Mouse (Mus musculus): ENCODE measurements around the gene Fto. TPM values are rescaled to one million over a fixed set of nuclear protein-coding genes. Genes with fewer than 3 reads are reported as not detected.

Fto gene
- total and polyA plus RNA-seq, 3 experiments = 8.4 to 43.2 (median 15.7) TPM

DNA sequence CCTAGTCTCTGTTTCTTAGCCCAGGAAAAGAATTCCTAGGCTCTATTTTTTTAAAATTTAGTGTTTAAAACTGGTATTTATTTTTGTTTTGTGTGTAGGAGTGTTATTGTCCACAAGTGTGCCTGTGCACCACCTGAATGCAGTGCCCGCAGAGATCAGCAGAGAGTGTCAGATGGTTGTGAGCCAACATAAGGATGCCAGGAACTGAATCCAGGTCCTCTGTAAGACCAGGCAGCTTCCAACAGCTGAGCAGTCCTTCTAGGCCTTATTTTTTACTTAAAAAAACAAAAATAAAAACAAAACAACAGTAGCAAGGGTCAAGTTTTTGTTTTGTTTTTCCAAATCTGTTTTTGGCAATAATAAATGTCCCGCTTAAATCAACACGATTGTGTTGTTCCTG lies 69.9 kb downstream of the Fto start:
- no peak for DNase-seq (ENCODE audit: extremely low read depth)
- in situ Hi-C loops (cut with MboI; ENCODE audit: low pct_ligation_motif_present, low pct_unique_long_range_greater_than_20kb, low sequenced_read_pairs) = no loop called here

DNA sequence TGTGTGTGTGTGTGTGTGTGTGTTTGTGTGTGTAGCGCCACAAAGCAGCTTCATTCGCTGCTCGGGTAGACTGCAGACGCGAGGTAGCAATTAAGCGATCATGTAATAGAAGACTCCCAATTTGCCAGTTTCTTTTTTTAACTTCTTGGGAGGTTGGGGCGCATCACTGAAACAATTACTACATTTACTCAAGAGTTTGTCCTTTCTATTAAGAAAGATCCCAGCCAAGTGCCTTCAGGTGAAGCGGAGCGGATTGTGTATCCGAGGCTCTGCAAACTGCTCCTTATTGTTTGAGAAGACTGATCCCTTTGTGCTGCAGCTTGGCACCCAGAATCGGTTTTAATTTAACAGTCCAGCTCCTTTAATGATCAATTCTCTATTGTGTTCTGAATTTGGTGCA lies 70.5 kb downstream of the Fto start:
- dilution Hi-C loops (cut with MboI; ENCODE audit: extremely low pct_ligation_motif_present, extremely low pct_unique_long_range_greater_than_20kb, low sequenced_read_pairs) = no loop called here
- Histone ChIP-seq H3K4me1 (ENCODE audit: control insufficient read depth in 1 of 2, insufficient read depth in 2 of 2) (peaks cover 5 to 45% of the 10 kb centered on the region in 2 experiments; a peak in 3 of 4 replicates), H3K79me2 (replicated peaks; ENCODE audit: control insufficient read depth, extremely low read depth, insufficient read depth, poor library complexity, severe bottlenecking) (peaks cover 8% of the 10 kb centered on the region; the same call in 1 of the 2 replicates), H3K27me3 (replicated peaks) (no peaks in the 10 kb centered on the region), H3K9ac (ENCODE audit: insufficient read depth, low read depth) (no peak overlapping the region), H3K4me2 (ENCODE audit: insufficient read depth, low read depth, poor library complexity, severe bottlenecking) (no peak overlapping the region), H3K9me3 (replicated peaks; ENCODE audit: low read length) (no peaks in the 10 kb centered on the region), H3K36me3 (replicated peaks in 1 of 2; ENCODE audit: control insufficient read depth in 1 of 2, insufficient read depth in 1 of 2, low read length in 1 of 2) (peaks cover 0 to 15% of the 10 kb centered on the region in 2 experiments), H3K4me3 (replicated peaks in 1 of 3; ENCODE audit: low read depth in 2 of 3, low read length in 2 of 3, poor library complexity in 1 of 3) (no peak overlapping the region), H3K27ac (ENCODE audit: insufficient read depth, low read depth) (no peak overlapping the region)
- in situ Hi-C loops (cut with MboI; ENCODE audit: low pct_ligation_motif_present, low pct_unique_long_range_greater_than_20kb, low sequenced_read_pairs) = no loop called here
- no peak for DNase-seq (ENCODE audit: extremely low read depth)
- TF ChIP-seq CHD1 (IDR thresholded peaks at IDR 0.05; ENCODE audit: low read depth, low read length) (no peak), ELF1 (IDR thresholded peaks at IDR 0.05; ENCODE audit: low read depth, low read length) (no peak), EP300 (IDR thresholded peaks at IDR 0.05; ENCODE audit: low read length) (no peak), KAT2A (IDR thresholded peaks at IDR 0.05; ENCODE audit: insufficient replicate concordance, low read length) (no peak), MAX (IDR thresholded peaks at IDR 0.05; ENCODE audit: low read length) (no peak), E2F4 (IDR thresholded peaks at IDR 0.05; ENCODE audit: insufficient replicate concordance, low read depth, low read length) (no peak), CTCF (conservative IDR thresholded peaks at IDR 0.05 in 1 of 2, IDR thresholded peaks at IDR 0.05 in 1 of 2; ENCODE audit: low read depth in 2 of 2, low read length in 2 of 2) (no peak), RCOR1 (conservative IDR thresholded peaks at IDR 0.05; ENCODE audit: low read depth, low read length) (no peak), HCFC1 (IDR thresholded peaks at IDR 0.05; ENCODE audit: low read depth, low read length) (no peak)

More for the DNA sequence above, 69.9 kb downstream of the Fto start:
- Histone ChIP-seq H3K27ac (ENCODE audit: insufficient read depth, low read depth) (no peak overlapping the region), H3K9ac (ENCODE audit: insufficient read depth, low read depth) (no peak overlapping the region), H3K36me3 (replicated peaks in 1 of 2; ENCODE audit: control insufficient read depth in 1 of 2, insufficient read depth in 1 of 2, low read length in 1 of 2) (peaks cover 0 to 15% of the 10 kb centered on the region in 2 experiments), H3K4me3 (replicated peaks in 1 of 3; ENCODE audit: low read depth in 2 of 3, low read length in 2 of 3, poor library complexity in 1 of 3) (no peak overlapping the region), H3K4me1 (ENCODE audit: control insufficient read depth in 1 of 2, insufficient read depth in 2 of 2) (peaks cover 0 to 44% of the 10 kb centered on the region in 2 experiments; a peak in 2 of 4 replicates), H3K4me2 (ENCODE audit: insufficient read depth, low read depth, poor library complexity, severe bottlenecking) (no peak overlapping the region), H3K79me2 (replicated peaks; ENCODE audit: control insufficient read depth, extremely low read depth, insufficient read depth, poor library complexity, severe bottlenecking) (peaks cover 8% of the 10 kb centered on the region; the same call in 1 of the 2 replicates), H3K9me3 (replicated peaks; ENCODE audit: low read length) (no peaks in the 10 kb centered on the region), H3K27me3 (replicated peaks) (no peaks in the 10 kb centered on the region)
- TF ChIP-seq JUN (IDR thresholded peaks at IDR 0.05; ENCODE audit: insufficient read depth, low read depth, low read length) = no peak
- TF ChIP-seq PAX5 (IDR thresholded peaks at IDR 0.05; ENCODE audit: low read length) = no peak
- no peak for TF ChIP-seq HCFC1 (IDR thresholded peaks at IDR 0.05; ENCODE audit: low read depth, low read length)
- TF ChIP-seq TCF12 (IDR thresholded peaks at IDR 0.05; ENCODE audit: low read depth, low read length) = no peak
- TF ChIP-seq MAFK (IDR thresholded peaks at IDR 0.05; ENCODE audit: insufficient replicate concordance, low read length) = no peak
- no peak for TF ChIP-seq MXI1 (IDR thresholded peaks at IDR 0.05; ENCODE audit: low read depth, low read length)
- TF ChIP-seq UBTF (IDR thresholded peaks at IDR 0.05; ENCODE audit: low read depth, low read length) = no peak
- no peak for TF ChIP-seq SMC3 (IDR thresholded peaks at IDR 0.05; ENCODE audit: low read depth, low read length)
- no peak for TF ChIP-seq CHD1 (IDR thresholded peaks at IDR 0.05; ENCODE audit: low read depth, low read length)
- no peak for TF ChIP-seq CTCF (conservative IDR thresholded peaks at IDR 0.05 in 1 of 2, IDR thresholded peaks at IDR 0.05 in 1 of 2; ENCODE audit: low read depth in 2 of 2, low read length in 2 of 2)
- TF ChIP-seq MAZ (IDR thresholded peaks at IDR 0.05; ENCODE audit: low read depth, low read length) = no peak
- no peak for TF ChIP-seq NRF1 (IDR thresholded peaks at IDR 0.05; ENCODE audit: low read depth, low read length)
- TF ChIP-seq ZC3H11A (IDR thresholded peaks at IDR 0.05; ENCODE audit: low read depth, low read length) = no peak
- no peak for TF ChIP-seq MAX (IDR thresholded peaks at IDR 0.05; ENCODE audit: low read length)
- dilution Hi-C loops (cut with MboI; ENCODE audit: extremely low pct_ligation_motif_present, extremely low pct_unique_long_range_greater_than_20kb, low sequenced_read_pairs) = no loop called here

Data from CH12.LX (cell line).